Mouse (Mus musculus): Measurements from ENCODE around the gene Cdc42ep5. TPM values are rescaled to one million over a fixed set of nuclear protein-coding genes. Genes with fewer than 3 reads are reported as not detected.
"Not testable (repeated sequence)": the region's sequence is repeated elsewhere in the genome, so short reads cannot be mapped to it uniquely, and the experiment has no call there.

Cdc42ep5 gene
- total RNA-seq (2021) = 10 to 100 TPM; 22.9 to 26.9 TPM
- long read RNA-seq, experiment 1, transcript Cdc42ep5-201 (3 exons, 1,025 nt) = major isoform, 6 of 6 reads
- long read RNA-seq, experiment 1, partial matches to known transcripts = 0 of 6 reads
- long read RNA-seq, experiment 1, other reads (novel, unspliced or antisense) = 0 of 6 reads
- long read RNA-seq, experiment 2, transcript Cdc42ep5-201 (3 exons, 1,025 nt) = major isoform, 19 of 21 reads
- long read RNA-seq, experiment 2, partial matches to known transcripts = 0 of 21 reads
- long read RNA-seq, experiment 2, other reads (novel, unspliced or antisense) = 1 of 21 reads

DNA sequence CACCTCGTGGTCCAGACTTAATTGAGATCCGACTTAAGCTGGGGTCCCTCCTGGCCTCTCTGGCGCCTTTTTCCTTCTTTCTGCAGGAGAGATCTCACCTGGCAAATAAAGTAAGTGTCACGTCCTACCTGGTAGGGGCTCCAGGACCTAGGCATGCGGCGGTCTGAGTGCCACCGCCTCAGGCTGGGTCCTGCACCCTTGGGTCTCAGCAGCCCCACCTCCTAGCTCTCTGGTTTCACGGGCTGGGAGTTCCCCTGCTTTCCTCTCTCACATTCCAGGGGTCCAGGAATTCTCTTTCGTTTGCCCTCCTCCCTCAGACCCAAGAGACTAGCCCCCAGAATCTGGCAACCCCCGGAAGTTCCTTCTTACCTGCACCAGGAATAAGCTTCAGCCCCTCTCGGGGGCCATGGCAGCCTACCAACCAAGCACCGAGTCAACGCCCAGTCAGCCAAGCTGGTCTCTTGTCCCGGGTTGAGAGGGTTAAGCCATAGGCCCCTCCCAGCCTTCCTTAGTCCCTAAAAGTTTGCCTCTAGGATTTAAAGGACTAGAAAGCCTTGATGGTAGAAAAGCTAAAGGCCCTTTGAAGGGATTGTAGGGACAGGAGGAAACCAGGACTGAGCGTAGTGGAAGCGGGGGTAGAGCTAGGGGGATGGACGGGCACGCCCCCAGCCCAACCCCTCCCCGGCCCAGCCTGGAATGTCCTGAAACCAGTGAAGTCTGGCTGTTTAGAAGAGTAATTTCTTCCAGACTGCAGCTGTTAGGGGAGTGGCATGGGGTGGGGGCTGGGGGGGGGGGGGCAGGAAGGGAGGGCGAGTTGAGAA lies at the start of gene Cdc42ep5:
Gene Cdc42ep5 (minus strand): TSS at position 771 of the 821 bp plus-strand sequence.
- peak in 1 of 2 experiments; percentile 45 for DNase-seq (ENCODE audit: low spot score in 2 of 2)

DNA sequence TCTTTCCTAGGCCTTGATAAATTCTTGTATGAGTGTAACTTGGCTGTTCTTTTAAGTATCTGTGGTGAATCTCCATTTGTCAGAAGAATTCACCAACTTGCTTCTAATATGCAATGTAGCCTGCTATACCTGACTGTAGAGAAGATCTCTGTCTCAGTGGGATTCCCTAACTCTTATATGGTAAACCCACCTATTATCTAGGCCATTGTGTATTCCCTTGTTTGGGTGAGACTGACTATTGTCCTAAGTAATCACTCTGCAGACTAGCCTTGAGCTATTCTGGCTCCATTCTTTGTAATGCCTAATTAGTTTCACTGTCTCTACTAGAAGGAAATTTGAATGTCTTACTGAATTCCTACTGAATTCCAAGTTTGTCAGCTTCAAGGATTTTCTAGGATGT lies 48.8 kb upstream of the Cdc42ep5 start:
- not testable (repeated sequence) for DNase-seq (ENCODE audit: low spot score in 2 of 2)

DNA sequence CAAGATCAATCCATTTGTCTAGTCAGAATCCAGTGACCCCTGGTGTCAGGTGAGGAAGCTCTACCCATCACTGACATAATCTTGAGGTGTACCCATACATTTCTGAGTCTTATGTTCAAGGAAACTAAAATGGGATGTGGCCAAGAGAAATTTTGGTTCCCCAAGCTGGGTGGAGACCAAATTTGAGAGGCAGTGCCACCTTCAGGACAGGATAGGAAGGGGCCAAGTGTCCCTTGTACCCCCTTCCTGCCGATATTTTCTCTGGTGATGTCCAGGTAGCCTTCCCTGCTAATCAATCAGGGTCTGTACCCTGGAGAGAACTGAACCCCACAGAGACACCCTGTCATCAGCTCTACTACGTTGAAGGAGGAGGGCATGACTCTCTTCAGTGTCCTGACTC lies 44.0 kb upstream of the Cdc42ep5 start:
- DNase-seq (ENCODE audit: low spot score in 2 of 2) = no peak

GRCm38 (mm10) chr7:4207126-4207525 lies 42.5 kb upstream of the Cdc42ep5 start:
- no peak for DNase-seq (ENCODE audit: low spot score in 2 of 2)

- DNase-seq (ENCODE audit: low spot score in 2 of 2) = no peak
Measured at GRCm38 (mm10) chr7:4178438-4178837, 13.8 kb upstream of the Cdc42ep5 start.

DNA sequence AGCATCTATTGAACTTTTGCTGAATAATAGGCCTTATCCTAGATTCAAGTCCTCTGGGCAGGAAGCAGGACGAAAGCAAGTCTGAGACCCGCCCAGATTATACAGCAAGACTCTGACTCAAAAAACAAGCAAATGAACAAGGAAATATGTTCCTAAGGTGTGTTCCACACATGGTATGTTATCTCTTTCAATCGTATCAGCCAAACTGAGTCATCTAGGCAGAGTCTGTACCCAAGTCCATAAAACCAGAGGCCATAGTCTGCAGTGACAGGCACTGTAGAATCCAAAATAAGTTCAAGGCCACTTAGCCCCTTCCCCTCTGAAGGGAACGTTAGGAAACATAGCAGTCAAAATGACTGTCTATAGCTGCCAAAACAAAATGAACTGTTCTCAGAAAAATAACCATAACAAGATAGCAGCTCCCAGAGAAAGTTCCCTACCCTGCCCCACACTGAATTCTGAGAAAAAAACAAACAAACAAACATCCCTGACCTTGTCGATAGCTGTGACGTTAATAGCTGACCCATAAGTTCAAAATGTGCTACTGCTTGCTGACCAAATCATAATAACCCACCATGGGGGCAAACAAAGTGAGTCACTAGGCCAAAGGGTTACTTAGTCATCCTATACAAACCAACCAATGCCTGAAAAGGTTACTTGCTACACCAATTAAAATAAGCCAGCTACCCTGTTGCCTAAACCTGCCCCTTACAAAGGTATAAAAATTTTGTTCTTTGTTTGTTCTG lies 5.7 kb upstream of the Cdc42ep5 start:
- DNase-seq (ENCODE audit: low spot score in 2 of 2) = no peak

GRCm38 (mm10) chr7:4167098-4167497 lies 2.4 kb upstream of the Cdc42ep5 start:
- DNase-seq (ENCODE audit: low spot score in 2 of 2) = no peak

DNA sequence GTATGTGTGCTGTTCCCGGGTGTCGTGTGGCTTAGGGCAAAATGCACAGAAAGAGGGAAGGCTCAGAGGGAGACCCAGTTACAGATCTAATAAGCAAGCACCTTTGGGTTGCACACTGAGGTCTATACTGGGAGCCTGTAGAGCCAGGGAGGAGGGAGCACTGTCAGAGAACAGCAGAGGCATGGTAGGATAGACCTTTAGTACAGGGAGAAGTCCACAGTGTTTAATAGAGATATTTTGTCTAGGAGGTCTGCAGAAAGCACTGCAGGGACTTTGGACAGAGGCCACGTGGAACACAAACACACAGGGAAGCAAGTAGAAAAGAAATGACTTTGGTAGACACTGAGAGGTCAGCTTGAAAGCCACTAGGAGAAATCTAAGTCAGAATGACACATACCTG lies 626 bp upstream of the Cdc42ep5 start:
- DNase-seq (ENCODE audit: low spot score in 2 of 2) = no peak

- no peak for DNase-seq (ENCODE audit: low spot score in 2 of 2)
Measured at GRCm38 (mm10) chr7:4163571-4164072, 1.0 kb downstream of the Cdc42ep5 start.

- DNase-seq (ENCODE audit: low spot score in 2 of 2) = not testable (repeated sequence)
Measured at GRCm38 (mm10) chr7:4161596-4161995, 3.1 kb downstream of the Cdc42ep5 start.

DNA sequence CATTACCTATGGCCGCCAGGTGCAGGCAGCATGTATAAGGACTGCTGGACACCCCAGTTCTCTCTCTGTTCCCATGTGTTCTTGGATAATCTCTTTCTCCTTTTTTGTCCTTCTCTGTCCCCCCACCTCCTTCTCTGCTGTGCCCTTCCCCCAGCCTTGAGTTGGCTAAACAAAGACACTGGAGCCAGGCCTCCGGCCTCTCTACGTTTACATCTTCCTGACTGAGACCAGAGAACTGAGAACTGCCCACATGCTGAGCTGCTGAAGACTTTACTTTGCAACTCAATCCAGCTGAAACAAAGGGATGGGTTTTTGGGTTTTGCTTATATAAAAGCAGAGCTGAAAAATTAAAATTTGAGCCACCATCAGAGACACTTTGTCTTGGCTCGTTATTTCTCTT lies 9.7 kb downstream of the Cdc42ep5 start:
- DNase-seq (ENCODE audit: low spot score in 2 of 2) = no peak

DNA sequence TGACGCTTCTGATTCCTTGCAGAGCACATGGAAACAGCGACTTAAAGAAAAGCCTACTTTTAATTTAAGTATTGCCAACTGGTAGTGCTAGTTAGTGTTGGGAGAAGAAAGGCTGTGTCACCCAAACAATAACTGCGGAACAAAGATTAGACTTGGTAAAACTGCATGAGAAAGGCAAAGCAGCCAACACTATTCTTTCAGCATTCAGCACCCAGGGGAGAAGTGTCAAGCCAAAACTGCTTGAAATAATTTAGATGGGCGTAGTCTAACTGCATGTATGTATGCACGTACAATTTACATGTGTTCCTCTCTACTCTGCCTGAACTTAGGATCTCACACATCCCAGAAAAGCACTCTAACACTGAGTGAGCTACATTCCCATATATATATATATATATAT lies 10.3 kb downstream of the Cdc42ep5 start:
- no peak for DNase-seq (ENCODE audit: low spot score in 2 of 2)

DNA sequence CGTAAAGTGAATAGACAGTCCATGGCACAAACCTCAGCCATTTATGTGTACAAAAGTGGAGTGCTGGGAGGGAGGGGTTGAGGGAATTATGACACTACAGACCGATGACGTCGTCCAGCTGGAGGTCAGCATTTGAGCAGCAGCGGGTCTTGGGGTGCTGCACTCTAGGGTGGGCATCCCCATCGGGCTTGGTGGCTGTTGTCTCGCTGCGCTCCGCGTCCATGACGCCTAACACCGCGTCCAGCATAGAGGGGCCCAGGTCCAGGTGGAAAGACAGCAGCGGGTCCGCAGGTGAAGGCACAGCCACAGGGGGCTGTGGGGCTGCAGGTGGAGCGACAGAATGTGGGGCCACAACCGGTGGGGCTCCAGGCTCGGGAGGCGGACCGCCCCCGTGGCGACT lies 13.4 kb downstream of the Cdc42ep5 start:
- peak; percentile 32 to 33 for DNase-seq (ENCODE audit: low spot score in 2 of 2)

DNA sequence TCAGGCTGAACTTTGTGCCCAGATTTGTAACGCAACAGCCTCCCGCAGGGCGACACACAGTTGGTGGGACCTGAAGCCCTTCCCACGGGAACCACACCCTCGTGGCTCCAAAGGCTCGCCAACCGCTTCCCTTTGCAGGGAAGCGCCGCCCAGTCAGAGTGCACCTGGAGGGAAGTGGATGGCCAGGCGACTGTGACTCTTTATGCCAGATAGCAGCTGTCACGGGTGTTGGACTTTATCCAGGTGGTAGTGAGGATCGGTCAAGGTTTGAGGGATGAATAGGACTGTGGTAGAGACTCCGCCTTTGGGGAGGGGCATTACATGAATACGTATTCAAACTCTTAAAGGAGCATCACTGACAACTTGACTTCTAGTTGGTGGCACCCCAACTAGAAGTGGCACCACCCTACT lies 13.8 kb downstream of the Cdc42ep5 start:
- DNase-seq (ENCODE audit: low spot score in 2 of 2) = peak in 1 of 2 experiments; percentile 63

DNA sequence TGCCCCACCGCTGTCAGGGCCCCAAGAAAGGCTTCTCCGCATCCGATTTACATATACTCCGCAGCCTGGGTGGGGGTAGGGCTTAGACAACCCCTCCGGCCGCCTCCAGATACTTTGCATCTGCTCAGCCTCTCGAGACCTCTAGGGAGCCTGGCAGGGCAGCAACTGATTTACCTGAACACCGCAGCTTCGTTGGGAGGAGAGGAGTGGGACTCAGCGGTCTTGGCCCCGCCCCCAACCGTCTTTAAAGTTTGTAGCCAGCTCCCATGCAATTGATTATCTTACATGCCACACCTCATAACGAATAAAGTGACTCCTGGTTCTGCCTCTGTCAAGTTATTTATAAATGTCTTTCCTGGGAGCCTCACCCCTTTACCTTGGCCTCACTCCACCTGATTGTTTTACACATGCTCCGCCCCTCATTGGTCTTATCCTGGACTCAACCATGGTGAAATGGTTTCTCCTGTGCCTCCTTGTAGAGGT lies 14.6 kb downstream of the Cdc42ep5 start, which contains the start of gene Leng9:
Gene Leng9 (minus strand): TSS at position 316 of the 483 bp plus-strand sequence.
- DNase-seq (ENCODE audit: low spot score in 2 of 2) = peak; percentile 44 to 45

GRCm38 (mm10) chr7:4149209-4150054 lies 15.2 kb downstream of the Cdc42ep5 start:
- DNase-seq (ENCODE audit: low spot score in 2 of 2) = peak; percentile 80 to 84

- DNase-seq (ENCODE audit: low spot score in 2 of 2) = peak in 1 of 2 experiments; percentile 27
Measured at GRCm38 (mm10) chr7:4148341-4149208, 16.1 kb downstream of the Cdc42ep5 start.

GRCm38 (mm10) chr7:4147836-4148235 lies 16.8 kb downstream of the Cdc42ep5 start:
- DNase-seq (ENCODE audit: low spot score in 2 of 2) = no peak

- DNase-seq (ENCODE audit: low spot score in 2 of 2) = no peak
Measured at GRCm38 (mm10) chr7:4147371-4147770, 17.3 kb downstream of the Cdc42ep5 start.

Data from adrenal gland, adult 18-20 months (tissue).